Mouse (Mus musculus): ENCODE measurements around the gene Sema3f. TPM values are rescaled to one million over a fixed set of nuclear protein-coding genes. Genes with fewer than 3 reads are reported as not detected.

Gene Sema3f
- polyA plus RNA-seq (2015; fragmentation: Nextera tagmentation; extraction: Ambion mirVana), result 10.2 and 12.5 TPM in 2 replicates

GRCm38 (mm10) chr9:107709697-107710483 lies at the start of gene Sema3f:
TSS of gene Sema3f (minus strand) at chr9:107710475.
- Histone ChIP-seq H3K9ac (replicated peaks) (peak within 1 kb of the TSS; percentile 79), H3K4me1 (peaks cover 59% of the 10 kb centered on the region), H3K27ac (replicated peaks) (peak within 1 kb of the TSS; percentile 83), H3K4me2 (peak within 1 kb of the TSS; percentile 94), H3K27me3 (replicated peaks) (no peaks in the 10 kb centered on the region), H3K4me3 (replicated peaks) (peak within 1 kb of the TSS; percentile 79), H3K9me3 (replicated peaks) (no peaks in the 10 kb centered on the region), H3K36me3 (no peaks in the 10 kb centered on the region)
- under 1% methylated on average over 61 of the region's 86 CpGs for WGBS
- peak; percentile 77 for ATAC-seq (ENCODE audit: low FRiP score)

GRCm38 (mm10) chr9:107759593-107759992 lies 49.3 kb upstream of the Sema3f start:
- H3K27me3 ChIP-seq (replicated peaks), result no peaks in the 10 kb centered on the region
- no peak overlapping the region for H3K9ac ChIP-seq (replicated peaks)
- no peaks in the 10 kb centered on the region for H3K4me1 ChIP-seq
- H3K27ac ChIP-seq (replicated peaks), result no peak overlapping the region
- WGBS, result 94% methylated on average over 6 of the region's 6 CpGs
- H3K9me3 ChIP-seq (replicated peaks), result no peaks in the 10 kb centered on the region
- no peak overlapping the region for H3K4me3 ChIP-seq (replicated peaks)
- H3K4me2 ChIP-seq, result no peak overlapping the region
- no peak for ATAC-seq (ENCODE audit: low FRiP score)
- H3K36me3 ChIP-seq, result peaks cover 87% of the 10 kb centered on the region

GRCm38 (mm10) chr9:107750378-107750777 lies 40.1 kb upstream of the Sema3f start:
- no peaks in the 10 kb centered on the region for H3K9me3 ChIP-seq (replicated peaks)
- H3K27me3 ChIP-seq (replicated peaks), result no peaks in the 10 kb centered on the region
- 92% methylated on average over 5 of the region's 5 CpGs for WGBS
- H3K36me3 ChIP-seq, result peaks cover 93% of the 10 kb centered on the region
- H3K9ac ChIP-seq (replicated peaks), result no peak overlapping the region
- H3K4me3 ChIP-seq (replicated peaks), result no peak overlapping the region
- H3K4me2 ChIP-seq, result no peak overlapping the region
- H3K27ac ChIP-seq (replicated peaks), result no peak overlapping the region
- no peak for ATAC-seq (ENCODE audit: low FRiP score)
- no peaks in the 10 kb centered on the region for H3K4me1 ChIP-seq

- Histone ChIP-seq H3K9me3 (replicated peaks) (no peaks in the 10 kb centered on the region), H3K4me2 (no peak overlapping the region), H3K4me1 (no peaks in the 10 kb centered on the region), H3K27me3 (replicated peaks) (no peaks in the 10 kb centered on the region), H3K9ac (replicated peaks) (no peak overlapping the region), H3K36me3 (peaks cover 96% of the 10 kb centered on the region), H3K4me3 (replicated peaks) (no peak overlapping the region), H3K27ac (replicated peaks) (no peak overlapping the region)
- no peak for ATAC-seq (ENCODE audit: low FRiP score)
- WGBS, result 96% methylated on average over 3 of the region's 3 CpGs
These were observed 37.8 kb upstream of the Sema3f start for GRCm38 (mm10) chr9:107748063-107748462.

GRCm38 (mm10) chr9:107747310-107747709 lies 37.0 kb upstream of the Sema3f start:
- Histone ChIP-seq H3K27me3 (replicated peaks) (no peaks in the 10 kb centered on the region), H3K4me1 (no peaks in the 10 kb centered on the region)
- no peak for ATAC-seq (ENCODE audit: low FRiP score)

GRCm38 (mm10) chr9:107746679-107747078 lies 36.4 kb upstream of the Sema3f start:
- Histone ChIP-seq H3K27ac (replicated peaks) (no peak overlapping the region), H3K27me3 (replicated peaks) (no peaks in the 10 kb centered on the region), H3K9ac (replicated peaks) (no peak overlapping the region), H3K4me2 (no peak overlapping the region), H3K9me3 (replicated peaks) (no peaks in the 10 kb centered on the region), H3K36me3 (peaks cover 97% of the 10 kb centered on the region), H3K4me3 (replicated peaks) (no peak overlapping the region), H3K4me1 (no peaks in the 10 kb centered on the region)
- ATAC-seq (ENCODE audit: low FRiP score), result no peak
- 94% methylated on average over 3 of the region's 3 CpGs for WGBS

More at GRCm38 (mm10) chr9:107747310-107747709, 37.0 kb upstream of the Sema3f start:
- Histone ChIP-seq H3K27ac (replicated peaks) (no peak overlapping the region), H3K4me3 (replicated peaks) (no peak overlapping the region), H3K4me2 (no peak overlapping the region), H3K36me3 (peaks cover 97% of the 10 kb centered on the region), H3K9ac (replicated peaks) (no peak overlapping the region), H3K9me3 (replicated peaks) (no peaks in the 10 kb centered on the region)
- WGBS, result 94% methylated on average over 1 of the region's 1 CpGs

GRCm38 (mm10) chr9:107744061-107744460 lies 33.8 kb upstream of the Sema3f start:
- WGBS, result 93% methylated on average over 6 of the region's 6 CpGs

GRCm38 (mm10) chr9:107738841-107739202 lies 28.5 kb upstream of the Sema3f start:
- no peaks in the 10 kb centered on the region for H3K9me3 ChIP-seq (replicated peaks)
- no peak overlapping the region for H3K4me3 ChIP-seq (replicated peaks)
- peaks cover 56% of the 10 kb centered on the region for H3K36me3 ChIP-seq
- WGBS, result 56% methylated on average over 4 of the region's 4 CpGs
- H3K4me2 ChIP-seq, result no peak overlapping the region
- H3K9ac ChIP-seq (replicated peaks), result no peak overlapping the region
- H3K27me3 ChIP-seq (replicated peaks), result no peaks in the 10 kb centered on the region
- peaks cover 28% of the 10 kb centered on the region for H3K4me1 ChIP-seq
- peak; percentile 34 for ATAC-seq (ENCODE audit: low FRiP score)
- H3K27ac ChIP-seq (replicated peaks), result peak overlapping the region; percentile 58

More at GRCm38 (mm10) chr9:107744061-107744460, 33.8 kb upstream of the Sema3f start:
- Histone ChIP-seq H3K27ac (replicated peaks) (peak overlapping the region; percentile 28; the same call in 1 of the 2 replicates), H3K9ac (replicated peaks) (no peak overlapping the region), H3K4me2 (no peak overlapping the region), H3K4me1 (no peaks in the 10 kb centered on the region), H3K9me3 (replicated peaks) (no peaks in the 10 kb centered on the region), H3K4me3 (replicated peaks) (no peak overlapping the region), H3K36me3 (peaks cover 97% of the 10 kb centered on the region), H3K27me3 (replicated peaks) (no peaks in the 10 kb centered on the region)
- no peak for ATAC-seq (ENCODE audit: low FRiP score)

GRCm38 (mm10) chr9:107738020-107738840 lies 28.0 kb upstream of the Sema3f start:
- WGBS, result 24% methylated on average over 7 of the region's 7 CpGs
- ATAC-seq (ENCODE audit: low FRiP score), result peak; percentile 63
- no peak overlapping the region for H3K4me3 ChIP-seq (replicated peaks)
- H3K9me3 ChIP-seq (replicated peaks), result no peaks in the 10 kb centered on the region
- peak overlapping the region; percentile 58 for H3K27ac ChIP-seq (replicated peaks)
- H3K27me3 ChIP-seq (replicated peaks), result no peaks in the 10 kb centered on the region
- peaks cover 28% of the 10 kb centered on the region for H3K4me1 ChIP-seq
- H3K9ac ChIP-seq (replicated peaks), result no peak overlapping the region
- H3K36me3 ChIP-seq, result peaks cover 50% of the 10 kb centered on the region
- no peak overlapping the region for H3K4me2 ChIP-seq

GRCm38 (mm10) chr9:107736185-107736485 lies 25.9 kb upstream of the Sema3f start:
- no peak for ATAC-seq (ENCODE audit: low FRiP score)
- H3K4me3 ChIP-seq (replicated peaks), result no peak overlapping the region
- peak overlapping the region; percentile 42 for H3K4me2 ChIP-seq
- no peaks in the 10 kb centered on the region for H3K9me3 ChIP-seq (replicated peaks)
- under 1% methylated on average over 7 of the region's 7 CpGs for WGBS
- no peak overlapping the region for H3K9ac ChIP-seq (replicated peaks)
- H3K27ac ChIP-seq (replicated peaks), result peak overlapping the region; percentile 29
- peaks cover 29% of the 10 kb centered on the region for H3K36me3 ChIP-seq
- peaks cover 28% of the 10 kb centered on the region for H3K4me1 ChIP-seq
- H3K27me3 ChIP-seq (replicated peaks), result no peaks in the 10 kb centered on the region

- Histone ChIP-seq H3K4me1 (peaks cover 32% of the 10 kb centered on the region), H3K27me3 (replicated peaks) (no peaks in the 10 kb centered on the region)
- 3% methylated on average over 17 of the region's 17 CpGs for WGBS
These were observed 25.3 kb upstream of the Sema3f start for GRCm38 (mm10) chr9:107735356-107736184.

More at GRCm38 (mm10) chr9:107735356-107736184, 25.3 kb upstream of the Sema3f start:
- Histone ChIP-seq H3K36me3 (peaks cover 23% of the 10 kb centered on the region), H3K4me3 (replicated peaks) (no peak overlapping the region), H3K9me3 (replicated peaks) (no peaks in the 10 kb centered on the region), H3K9ac (replicated peaks) (no peak overlapping the region), H3K27ac (replicated peaks) (peak overlapping the region; percentile 43; the same call in 1 of the 2 replicates), H3K4me2 (peak overlapping the region; percentile 42)
- ATAC-seq (ENCODE audit: low FRiP score), result no peak
